Mouse (Mus musculus) ES-E14 (cell line): ENCODE results near the gene Blmh.

Experiments
- CHD2 ChIP-seq: IDR thresholded peaks from 2 replicates; pipeline ENCODE4 v1.6.1; 2014; ENCODE audit warnings: mild to moderate bottlenecking, low read depth, low read length, inconsistent platforms
- HCFC1 ChIP-seq: IDR thresholded peaks from 2 replicates; pipeline ENCODE4 v1.6.1; 2012; ENCODE audit warnings: low read length, inconsistent platforms, borderline replicate concordance; ENCODE audit not compliant: insufficient read depth
- MAFK ChIP-seq: IDR thresholded peaks from 2 replicates; pipeline ENCODE4 v1.6.1; 2014; ENCODE audit warnings: mild to moderate bottlenecking, low read depth, low read length, inconsistent platforms; ENCODE audit not compliant: insufficient read depth
- ZC3H11A ChIP-seq: IDR thresholded peaks from 2 replicates; pipeline ENCODE4 v1.6.1; 2012; ENCODE audit warnings: low read depth, mild to moderate bottlenecking, inconsistent platforms, low read length, borderline replicate concordance
- ZNF384 ChIP-seq: IDR thresholded peaks from 2 replicates; pipeline ENCODE4 v1.6.1; 2012; ENCODE audit warnings: low read depth, low read length, inconsistent platforms

GRCm38 (mm10) chr11:76914366-76914765, 10.2 kb upstream of the Blmh start:
- TF ChIP-seq ZNF384 (no peak), MAFK (no peak), CHD2 (no peak), HCFC1 (no peak), ZC3H11A (no peak)
